Mouse (Mus musculus): ENCODE results near the gene Dydc2. TPM values are rescaled to one million over a fixed set of nuclear protein-coding genes. Genes with fewer than 3 reads are reported as not detected.
"Not testable (repeated sequence)": the region's sequence is repeated elsewhere in the genome, so short reads cannot be mapped to it uniquely, and the experiment has no call there.

Dydc2 gene
- under 1 TPM; 0.80 to 0.90 TPM for total RNA-seq (2021)
- long read RNA-seq, experiment 1, partial matches to known transcripts = 0 of 1 reads
- long read RNA-seq, experiment 1, other reads (novel, unspliced or antisense) = 1 of 1 reads
- long read RNA-seq, experiment 2, partial matches to known transcripts = 0 of 1 reads
- long read RNA-seq, experiment 2, other reads (novel, unspliced or antisense) = 1 of 1 reads

DNA sequence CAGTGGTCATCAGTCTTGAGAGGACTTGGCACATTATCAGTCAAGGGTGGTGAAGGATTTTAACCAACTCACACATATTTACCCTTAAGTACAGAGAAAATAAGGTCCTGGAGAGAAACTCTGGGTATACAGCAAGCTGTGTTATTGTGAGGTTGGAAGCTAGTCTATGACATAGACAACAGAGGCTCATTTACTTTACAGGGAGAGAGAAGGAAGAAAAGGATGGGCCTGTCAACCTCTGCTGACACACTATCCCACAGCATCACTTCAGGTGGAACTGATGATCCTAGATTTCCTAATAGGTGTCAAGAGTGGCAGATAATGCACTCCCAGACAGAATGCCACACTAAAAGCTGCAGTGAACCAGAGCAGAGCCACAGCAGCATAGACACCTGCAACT, at the start of gene Dydc2:
TSS of gene Dydc2 (minus strand) at position 101 of the 400 bp plus-strand sequence.
- DNase-seq (ENCODE audit: low spot score in 2 of 2) = no peak

DNA sequence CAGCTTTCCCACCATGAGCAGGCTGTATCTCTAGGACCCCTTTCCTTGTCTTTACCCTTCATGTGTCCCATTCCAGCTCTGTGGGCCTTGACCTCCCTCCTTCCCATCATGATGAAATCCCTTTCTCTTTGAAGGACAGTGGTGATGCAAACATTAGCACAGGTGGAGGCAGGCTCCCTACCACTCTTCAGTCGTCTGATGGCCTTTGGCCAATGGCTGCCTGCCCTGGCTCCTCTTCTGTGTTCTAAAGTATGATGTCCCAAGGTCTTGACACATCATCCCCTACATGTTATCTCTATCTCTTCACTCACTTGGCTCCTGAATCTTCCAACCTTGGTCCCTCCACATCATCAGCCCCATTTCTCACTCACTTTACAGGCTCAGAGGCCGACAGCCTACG, 47.3 kb upstream of the Dydc2 start:
- DNase-seq (ENCODE audit: low spot score in 2 of 2) = no peak

DNA sequence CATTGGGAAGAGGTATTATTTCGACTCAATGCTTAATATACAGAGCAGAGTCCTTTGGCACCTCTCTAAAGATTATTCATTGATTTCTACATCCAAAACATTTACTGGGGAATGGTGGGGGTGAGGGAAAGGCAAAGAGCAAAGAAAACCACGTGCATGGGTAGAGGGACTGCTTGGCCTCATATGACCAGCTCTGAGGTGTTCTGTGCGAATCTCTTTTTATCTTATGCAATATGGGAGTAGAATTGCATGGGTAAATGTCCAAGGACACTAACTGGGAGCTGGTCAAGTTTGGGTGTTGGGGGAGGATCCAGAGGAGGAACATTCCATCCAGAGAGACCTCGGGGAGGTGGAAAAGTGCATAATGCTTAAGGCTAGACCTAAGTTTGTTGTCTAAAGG, 43.9 kb upstream of the Dydc2 start:
- no peak for DNase-seq (ENCODE audit: low spot score in 2 of 2)

DNA sequence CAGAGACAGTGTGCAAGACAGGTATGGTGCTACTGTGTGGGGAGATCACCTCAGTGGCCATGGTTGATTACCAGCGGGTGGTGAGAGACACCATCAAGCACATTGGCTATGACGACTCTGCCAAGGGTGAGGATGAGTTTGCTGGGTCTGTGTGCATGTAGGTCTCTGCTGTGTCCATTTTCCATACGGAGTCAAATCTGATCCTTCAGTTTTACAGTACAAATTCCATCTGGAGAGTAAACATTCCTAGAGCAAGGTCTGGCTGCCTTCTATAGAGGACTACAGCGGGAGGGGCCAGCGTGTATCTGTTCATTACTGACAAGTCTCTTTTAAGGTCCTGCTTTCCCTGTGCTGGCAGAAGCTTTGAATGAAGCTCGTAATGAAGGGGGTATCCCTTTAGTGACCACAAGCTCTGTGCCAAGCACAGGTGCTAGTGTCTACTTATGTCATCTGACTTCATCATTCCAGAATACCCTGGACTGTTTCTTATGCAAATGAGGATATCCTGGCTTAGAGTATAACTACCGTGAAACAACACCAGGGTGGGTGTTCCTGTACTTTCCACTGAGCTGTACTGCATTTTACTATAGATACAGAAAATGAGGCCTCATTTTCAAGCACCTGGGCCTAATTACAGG, 42.1 kb upstream of the Dydc2 start:
- no peak for DNase-seq (ENCODE audit: low spot score in 2 of 2)

DNA sequence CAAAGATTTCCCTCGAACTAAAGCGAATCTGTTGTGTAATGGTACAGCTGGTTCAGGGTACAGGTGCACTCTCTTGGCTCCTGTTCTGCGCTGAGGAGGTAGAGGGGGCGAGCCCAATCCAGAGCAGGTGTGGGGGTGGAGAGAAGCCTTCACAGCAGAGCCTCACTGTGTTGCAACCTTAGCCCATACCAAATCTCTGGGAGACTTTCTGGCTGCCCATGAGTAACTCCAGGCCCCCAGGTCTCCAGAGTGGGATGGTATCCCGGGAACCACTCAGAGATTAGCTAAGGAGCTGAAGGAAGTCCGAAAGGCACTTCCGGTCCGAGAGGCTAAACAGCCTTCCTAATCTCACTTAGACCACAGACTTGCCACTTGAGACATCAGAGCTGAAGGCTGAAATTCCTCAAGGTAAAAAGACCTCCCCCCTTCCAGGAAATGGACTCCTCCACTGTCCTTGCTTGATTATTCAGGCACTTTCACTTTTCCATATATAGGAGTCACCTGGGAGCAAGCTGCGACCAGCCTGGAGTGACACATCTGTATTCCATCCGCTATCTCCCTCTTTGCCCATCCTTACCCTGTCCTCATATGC, 35.9 kb upstream of the Dydc2 start, which contains the start of gene Mat1a:
TSS of gene Mat1a (plus strand) at position 183 of the 592 bp plus-strand sequence.
- no peak for DNase-seq (ENCODE audit: low spot score in 2 of 2)

DNA sequence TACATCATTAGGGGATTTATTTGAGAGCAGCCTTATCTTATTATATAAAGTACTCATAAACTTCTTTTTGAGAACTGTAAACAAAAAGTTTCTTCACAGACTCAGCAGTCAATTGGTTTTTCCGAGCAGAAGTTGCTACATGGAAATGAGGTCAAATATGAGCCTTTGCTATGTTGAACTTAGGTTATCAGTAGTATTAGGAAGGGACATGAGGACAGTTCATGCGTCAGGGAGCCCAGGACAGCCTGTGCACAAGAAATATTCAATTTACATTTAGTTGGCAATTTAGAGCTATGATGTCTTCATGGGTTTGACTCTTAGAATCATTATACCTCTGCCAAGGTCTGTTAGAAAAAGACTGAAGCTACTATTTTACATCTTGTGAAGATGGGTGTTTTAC, 33.3 kb upstream of the Dydc2 start:
- DNase-seq (ENCODE audit: low spot score in 2 of 2) = no peak

DNA sequence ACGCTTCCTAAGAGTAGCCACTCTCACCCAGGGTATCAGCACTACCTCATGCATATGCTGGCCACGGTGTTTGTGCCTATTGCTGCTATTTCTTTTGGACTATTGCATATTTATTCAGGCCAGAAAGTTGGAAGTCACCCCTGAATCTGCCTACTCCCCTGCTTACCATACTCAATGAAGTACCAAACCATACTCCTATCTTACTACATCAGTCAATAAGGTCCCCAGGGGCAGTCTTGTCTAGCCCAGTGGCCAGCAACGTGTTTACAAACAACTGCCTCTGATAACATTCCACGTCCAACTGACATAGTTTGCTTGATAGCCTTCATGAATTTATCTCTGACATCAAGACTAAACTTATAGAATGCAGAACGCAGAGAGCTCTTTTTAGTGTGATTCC, 32.2 kb upstream of the Dydc2 start:
- DNase-seq (ENCODE audit: low spot score in 2 of 2) = no peak

DNA sequence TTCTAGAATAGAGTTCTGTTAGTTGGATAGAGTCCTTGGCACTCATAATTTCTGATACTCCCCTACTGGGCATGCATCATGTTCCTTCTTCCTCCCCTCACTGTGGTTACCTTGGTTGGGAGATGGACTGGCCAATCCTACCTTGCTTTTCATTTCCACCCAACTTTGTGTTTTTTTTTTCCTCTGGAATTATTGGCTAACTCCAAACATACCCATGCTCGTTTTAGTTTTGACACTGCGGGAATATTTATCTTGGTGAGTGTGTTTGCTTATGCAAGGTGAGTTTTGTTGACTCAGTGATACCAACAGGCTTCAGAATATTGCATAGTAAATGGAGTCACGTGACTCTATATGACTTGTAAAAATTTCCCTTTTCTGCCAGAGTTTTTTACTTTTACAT, 31.7 kb upstream of the Dydc2 start:
- DNase-seq (ENCODE audit: low spot score in 2 of 2) = no peak

DNA sequence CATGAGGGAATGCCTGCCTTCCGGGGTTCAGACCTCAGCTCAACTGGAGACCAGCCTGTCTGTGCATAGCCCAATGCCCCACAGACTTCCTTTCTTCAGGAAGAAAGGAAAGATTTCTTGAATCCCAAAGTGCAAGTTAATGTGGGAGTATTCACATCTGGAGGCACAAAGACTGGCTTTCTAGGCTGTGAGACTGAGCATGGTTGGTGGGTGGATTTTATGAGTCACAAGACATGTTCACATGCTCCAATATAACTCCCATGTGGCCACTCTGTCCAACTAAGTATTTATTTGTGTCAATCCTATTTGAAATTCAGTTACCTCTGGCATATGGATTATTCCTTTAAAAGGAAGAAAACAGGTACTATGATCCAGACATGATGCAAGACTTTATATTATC, 29.7 kb upstream of the Dydc2 start:
- no peak for DNase-seq (ENCODE audit: low spot score in 2 of 2)

DNA sequence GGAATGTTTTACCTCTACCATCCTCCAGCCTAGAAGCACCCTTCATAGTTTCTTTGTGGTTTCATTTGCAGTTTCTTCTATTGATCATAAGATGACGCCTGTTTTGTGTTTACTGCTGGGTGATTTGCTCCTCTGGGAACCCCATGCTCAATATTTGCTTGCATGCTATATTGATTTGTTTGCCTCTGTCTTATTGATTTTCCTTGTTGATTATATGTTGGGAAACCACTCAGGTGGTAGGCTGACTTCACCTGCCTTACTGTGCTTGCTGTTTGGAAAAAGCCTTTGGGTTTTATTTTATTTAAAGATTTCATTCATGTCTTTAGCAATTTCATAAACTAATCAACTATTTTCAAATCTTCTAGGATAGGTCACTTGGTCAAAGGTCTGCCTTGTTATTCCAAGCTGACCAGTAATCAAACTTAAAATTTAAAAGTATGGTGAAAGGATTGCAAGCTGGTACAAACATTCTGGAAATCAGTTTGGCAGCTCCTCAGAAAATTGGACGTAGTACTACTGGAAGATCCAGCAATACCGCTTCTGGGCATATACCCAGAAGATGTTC, 27.4 kb upstream of the Dydc2 start:
- no peak for DNase-seq (ENCODE audit: low spot score in 2 of 2)

DNA sequence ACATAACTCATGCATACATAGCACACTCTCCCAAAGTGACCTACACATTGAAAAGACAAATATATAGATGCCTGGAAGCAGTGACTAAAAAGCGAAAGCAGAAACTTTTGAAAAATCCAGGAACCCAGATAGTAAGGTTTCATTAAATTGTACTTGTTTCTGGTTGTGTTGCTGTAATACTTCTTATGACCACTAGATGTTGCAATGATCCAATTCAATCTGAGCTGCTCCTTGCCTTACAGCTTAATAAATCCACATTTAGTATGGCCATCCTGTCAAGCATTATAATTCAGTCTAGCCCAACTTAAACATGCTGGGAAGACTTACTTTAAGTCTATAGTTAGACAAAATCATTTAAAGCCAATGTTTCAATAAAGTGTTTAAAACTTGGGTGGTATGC, 25.1 kb upstream of the Dydc2 start:
- no peak for DNase-seq (ENCODE audit: low spot score in 2 of 2)

DNA sequence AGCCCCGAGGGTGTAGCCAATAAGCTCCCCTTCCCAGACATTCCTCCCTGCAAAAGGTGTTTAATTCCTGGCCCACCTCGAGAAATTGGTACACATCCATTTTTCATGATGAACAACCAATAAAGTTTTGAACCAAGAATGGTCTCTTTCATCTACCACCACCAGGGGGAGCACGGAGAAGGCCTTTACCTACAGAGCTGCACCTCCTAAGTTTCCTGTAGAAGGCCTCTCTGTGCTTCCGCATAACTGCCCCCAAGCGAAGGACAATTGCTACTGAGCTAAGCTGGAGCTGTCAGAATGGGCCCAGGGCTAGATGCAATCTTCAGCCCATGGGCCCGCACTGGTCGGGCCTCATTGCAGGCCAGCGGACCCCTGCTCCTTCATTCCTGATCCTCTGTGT, 21.8 kb upstream of the Dydc2 start:
- DNase-seq (ENCODE audit: low spot score in 2 of 2) = peak in 1 of 2 experiments; percentile 3

DNA sequence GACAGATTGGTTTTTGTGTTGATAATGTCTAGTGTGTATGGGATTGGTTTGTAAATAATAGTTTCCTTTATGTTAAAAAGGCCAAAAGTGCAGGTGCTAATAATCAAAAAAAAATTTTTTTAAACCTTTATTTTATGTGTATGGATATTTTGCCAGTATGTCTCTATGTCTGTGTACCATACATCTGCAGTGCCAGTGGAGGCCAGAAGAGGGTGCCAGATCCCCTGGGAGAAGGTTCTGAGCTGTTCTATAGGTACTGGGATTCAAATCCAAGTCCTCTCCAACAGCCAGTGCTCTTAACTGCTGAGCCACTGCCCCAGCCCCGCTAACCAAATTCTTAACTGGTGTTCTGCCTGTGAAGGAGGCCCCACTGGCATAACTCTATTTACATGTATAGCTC, 18.5 kb upstream of the Dydc2 start:
- peak in 1 of 2 experiments; percentile 23 for DNase-seq (ENCODE audit: low spot score in 2 of 2)

DNA sequence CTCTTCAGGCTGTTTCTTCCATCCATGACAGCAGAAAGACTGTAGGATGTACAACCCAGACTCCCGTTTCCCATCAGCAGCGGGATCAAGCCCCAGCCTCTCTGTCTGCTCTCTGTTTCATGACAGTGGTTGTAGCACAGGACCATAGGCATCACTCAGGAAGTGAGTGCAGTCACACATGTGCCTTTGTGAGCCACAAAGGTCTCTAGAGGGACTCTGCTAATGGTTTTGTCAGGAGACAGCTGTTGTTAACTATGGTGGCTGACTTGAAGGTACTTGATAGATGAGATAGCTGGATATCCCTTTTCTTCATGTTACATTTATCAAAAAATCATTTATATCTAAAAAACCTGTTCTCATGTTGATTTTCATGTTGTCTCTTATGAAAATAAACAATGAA, 13.4 kb upstream of the Dydc2 start:
- no peak for DNase-seq (ENCODE audit: low spot score in 2 of 2)

DNA sequence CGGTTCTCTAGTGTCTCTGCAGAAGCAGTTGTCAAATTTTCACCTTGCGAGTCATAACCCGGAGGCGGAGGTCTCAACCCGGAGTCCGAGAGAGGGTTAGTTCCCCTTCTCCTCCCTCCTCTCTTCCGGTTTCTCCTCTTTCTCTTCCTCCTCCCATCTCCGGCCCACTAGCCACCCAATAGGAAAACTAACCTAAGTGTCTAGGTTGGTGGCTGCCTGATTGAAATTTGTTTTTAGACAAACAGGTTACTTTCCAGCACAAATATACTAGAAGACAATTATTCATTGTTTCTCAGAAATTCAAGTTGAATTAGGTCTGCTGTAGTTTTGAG, 3.9 kb upstream of the Dydc2 start:
- DNase-seq (ENCODE audit: low spot score in 2 of 2) = no peak

DNA sequence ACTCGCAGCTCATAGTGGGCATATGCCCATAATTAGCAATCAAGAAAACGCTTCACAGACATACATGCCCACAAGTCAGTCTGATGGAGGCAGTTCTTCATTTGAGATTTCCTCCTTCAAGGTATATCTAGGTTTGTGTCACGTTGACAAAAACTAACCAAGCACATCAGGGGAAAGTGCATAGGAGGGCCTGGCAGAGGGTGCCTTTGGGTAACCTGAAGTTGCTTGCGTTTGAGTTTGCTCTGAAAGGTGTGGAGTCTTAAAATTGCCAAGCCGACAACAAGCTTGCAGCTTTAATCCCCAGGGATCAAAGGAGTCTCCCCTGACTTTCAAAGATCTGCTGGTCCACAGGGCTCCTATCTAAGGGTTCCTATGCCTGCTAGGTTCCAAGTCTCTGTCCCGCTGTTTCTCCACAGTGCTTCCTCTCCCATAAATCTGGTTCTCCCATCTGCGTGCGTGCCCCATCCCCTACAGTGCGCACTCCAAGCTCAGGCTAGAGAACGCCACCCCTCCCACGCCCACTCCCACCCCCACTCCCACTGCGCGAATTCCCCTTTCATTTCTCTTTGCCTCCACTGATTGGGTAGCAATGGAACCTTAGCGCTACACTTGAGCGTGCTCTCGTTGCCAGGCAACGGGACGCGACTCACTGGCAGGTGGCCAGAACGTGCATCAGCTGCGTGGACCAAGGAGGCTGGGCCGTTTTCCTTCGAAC, 3.4 kb upstream of the Dydc2 start, which contains the start of gene Dydc1:
TSS of gene Dydc1 (plus strand) at position 683 of the 715 bp plus-strand sequence.
- peak; percentile 64 to 67 for DNase-seq (ENCODE audit: low spot score in 2 of 2)

DNA sequence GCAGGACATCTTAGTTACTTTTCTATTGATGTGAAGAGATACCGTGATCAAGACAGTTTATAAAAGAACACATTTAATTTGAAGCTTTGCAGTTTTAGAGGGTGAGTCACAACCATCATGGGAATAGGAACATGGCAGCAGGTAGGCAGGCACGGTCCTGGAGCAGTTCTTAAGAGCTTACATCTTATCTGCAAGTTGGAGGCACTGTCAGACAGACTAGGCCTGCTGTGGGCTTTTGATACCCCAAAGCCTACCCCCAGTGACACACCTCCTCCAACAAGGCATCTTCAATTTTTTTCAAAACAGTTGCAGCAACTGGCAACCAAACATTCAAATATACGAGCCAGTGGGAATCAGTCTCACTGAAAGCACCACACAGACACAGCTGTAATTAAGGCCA, 1.3 kb upstream of the Dydc2 start:
- no peak for DNase-seq (ENCODE audit: low spot score in 2 of 2)

DNA sequence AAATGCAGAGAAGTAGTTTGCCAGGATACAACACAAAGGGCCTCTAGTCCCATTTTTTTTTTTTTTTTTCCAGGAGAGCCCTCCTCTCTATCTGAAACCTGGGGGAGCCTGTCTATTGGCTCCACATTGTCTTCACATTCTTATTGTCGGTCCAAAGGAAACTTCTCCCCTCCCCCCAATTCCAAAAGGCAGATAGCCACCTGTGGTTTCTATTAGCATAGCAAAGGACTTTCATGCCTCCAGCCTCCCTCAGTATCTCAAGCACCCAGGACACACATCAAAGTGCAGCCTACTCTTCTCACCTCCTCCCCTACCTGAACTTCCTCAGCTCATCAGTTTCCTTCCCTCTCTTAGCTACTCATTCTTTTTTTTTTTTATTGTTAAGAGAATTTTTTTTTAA, 2.6 kb downstream of the Dydc2 start:
- DNase-seq (ENCODE audit: low spot score in 2 of 2) = no peak

DNA sequence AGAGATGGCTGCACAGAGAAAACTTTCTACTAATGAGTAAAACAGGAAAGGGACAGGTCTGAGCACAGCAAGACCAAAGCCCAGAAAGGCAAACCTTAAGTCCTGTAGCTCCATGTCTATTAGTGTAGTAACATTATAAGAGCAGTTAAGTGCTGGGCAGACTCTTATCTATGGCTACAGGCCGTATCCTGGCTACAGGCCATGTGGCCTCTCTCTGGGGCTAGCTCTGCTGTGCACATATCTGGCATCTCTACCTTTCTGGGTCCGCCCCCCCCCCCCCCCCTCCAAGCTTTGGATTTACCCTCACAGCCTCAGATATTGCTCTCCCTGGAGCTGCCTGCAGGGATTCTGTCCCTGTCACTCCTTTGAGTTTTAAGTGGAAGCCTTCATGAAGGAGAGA, 3.8 kb downstream of the Dydc2 start:
- no peak for DNase-seq (ENCODE audit: low spot score in 2 of 2)

DNA sequence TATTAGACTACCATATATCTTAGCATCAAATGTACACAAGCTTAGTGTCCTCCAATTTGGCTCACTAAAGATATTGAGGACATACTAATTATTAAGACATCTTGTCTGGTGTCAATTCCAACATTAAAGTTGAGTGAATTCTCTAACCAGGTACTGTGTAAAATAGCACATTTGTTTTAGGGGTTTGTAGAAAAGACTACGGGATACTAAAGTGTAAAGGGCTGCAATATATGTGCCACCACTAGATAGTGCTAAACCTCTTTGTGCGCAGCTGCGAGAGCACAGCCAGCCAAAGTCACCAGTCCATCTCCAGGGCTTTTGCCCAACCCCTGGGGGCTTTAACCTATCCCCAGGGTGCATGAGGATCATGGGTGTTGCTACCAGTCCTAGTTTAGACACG, 15.8 kb downstream of the Dydc2 start:
- DNase-seq (ENCODE audit: low spot score in 2 of 2) = not testable (repeated sequence)

DNA sequence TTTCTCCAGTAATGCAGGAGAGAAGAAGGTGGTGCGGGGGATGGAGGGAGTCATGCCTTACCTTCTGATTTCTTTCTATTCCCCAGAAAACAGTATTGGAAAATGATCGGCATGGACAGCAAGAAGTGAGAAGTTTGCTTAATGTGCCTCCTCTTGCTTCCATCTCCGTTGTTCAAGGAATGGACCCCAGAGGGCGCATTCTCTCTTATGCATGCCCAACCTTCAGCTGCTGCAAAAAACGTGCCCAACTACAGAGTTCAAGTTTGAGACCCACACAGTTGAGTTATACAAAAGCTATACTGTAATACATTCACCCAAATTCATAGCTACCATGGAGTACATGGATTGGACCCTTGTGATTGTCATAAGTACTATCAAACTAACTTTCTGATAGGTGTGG, 16.5 kb downstream of the Dydc2 start:
- DNase-seq (ENCODE audit: low spot score in 2 of 2) = no peak

DNA sequence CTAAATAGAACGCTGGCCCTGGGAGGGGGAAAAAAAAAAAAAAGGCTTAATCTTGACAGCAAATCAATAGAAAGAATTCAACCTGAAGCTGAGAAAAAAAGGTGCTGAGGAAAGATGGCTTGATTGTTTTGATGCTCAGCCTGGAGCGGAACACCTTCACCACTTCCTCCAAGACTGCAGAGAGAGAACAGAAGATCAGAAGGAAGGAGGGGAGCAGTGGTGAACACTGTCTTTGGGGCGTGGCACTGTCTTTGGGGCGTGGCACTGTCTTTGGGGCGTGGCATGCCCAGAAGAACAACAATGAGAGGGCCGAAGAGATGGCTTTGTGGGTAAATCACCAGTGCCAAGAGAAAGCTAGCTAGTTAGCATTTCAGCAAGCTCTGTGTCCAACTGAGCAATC, 18.5 kb downstream of the Dydc2 start:
- DNase-seq (ENCODE audit: low spot score in 2 of 2) = no peak

All from adrenal gland, adult 18-20 months (tissue).